Mouse (Mus musculus) Muller cell, postnatal 12 days (primary cell): ENCODE measurements around the gene 1700019N19Rik.

Source experiments
- DNase-seq: peaks from one replicate; pipeline ENCODE4 v3.0.0-alpha.2; 2015; ENCODE audit errors: inconsistent ontology term

The 1700019N19Rik gene

GRCm38 (mm10) chr19:58794284-58794683 lies at the start of gene 1700019N19Rik:
TSS of gene 1700019N19Rik (minus strand) at chr19:58794461.
- no peak for DNase-seq

- no peak for DNase-seq
Observed at GRCm38 (mm10) chr19:58843606-58844005, 49.3 kb upstream of the 1700019N19Rik start.

DNA sequence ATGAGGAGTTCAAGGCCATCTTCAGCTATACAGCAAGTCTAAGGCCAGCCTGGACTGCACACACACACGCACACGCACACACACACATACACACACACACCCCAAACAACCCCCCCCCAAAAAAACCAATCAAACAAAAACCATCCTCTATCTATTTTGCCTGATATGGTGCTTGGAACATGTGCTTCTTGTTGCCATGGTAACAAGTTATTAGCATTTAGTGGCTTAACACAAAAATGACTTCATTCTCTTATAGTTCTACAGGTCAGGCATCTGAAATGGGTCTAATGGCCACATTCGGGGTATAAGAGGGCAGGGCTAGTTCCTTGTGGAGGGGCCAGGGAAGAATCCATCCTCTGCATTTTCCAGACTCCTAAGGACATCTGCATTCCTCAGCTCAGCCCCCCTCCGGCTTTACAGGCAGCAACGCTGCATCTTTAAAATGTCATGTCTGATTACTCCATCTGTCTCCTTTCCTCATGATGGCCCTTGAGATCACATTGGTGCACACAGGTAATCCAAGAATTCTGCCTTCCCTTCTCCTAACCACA lies 46.5 kb upstream of the 1700019N19Rik start:
- DNase-seq = no peak

- DNase-seq = peak; percentile 55
Observed at GRCm38 (mm10) chr19:58839806-58840205, 45.5 kb upstream of the 1700019N19Rik start.

GRCm38 (mm10) chr19:58839345-58839744 lies 45.1 kb upstream of the 1700019N19Rik start:
- DNase-seq = peak; percentile 8

- DNase-seq = peak; percentile 31
Observed at GRCm38 (mm10) chr19:58838706-58839105, 44.4 kb upstream of the 1700019N19Rik start.

- no peak for DNase-seq
Observed at GRCm38 (mm10) chr19:58833639-58834180, 39.4 kb upstream of the 1700019N19Rik start.

- no peak for DNase-seq
Observed at GRCm38 (mm10) chr19:58832988-58833387, 38.7 kb upstream of the 1700019N19Rik start.

DNA sequence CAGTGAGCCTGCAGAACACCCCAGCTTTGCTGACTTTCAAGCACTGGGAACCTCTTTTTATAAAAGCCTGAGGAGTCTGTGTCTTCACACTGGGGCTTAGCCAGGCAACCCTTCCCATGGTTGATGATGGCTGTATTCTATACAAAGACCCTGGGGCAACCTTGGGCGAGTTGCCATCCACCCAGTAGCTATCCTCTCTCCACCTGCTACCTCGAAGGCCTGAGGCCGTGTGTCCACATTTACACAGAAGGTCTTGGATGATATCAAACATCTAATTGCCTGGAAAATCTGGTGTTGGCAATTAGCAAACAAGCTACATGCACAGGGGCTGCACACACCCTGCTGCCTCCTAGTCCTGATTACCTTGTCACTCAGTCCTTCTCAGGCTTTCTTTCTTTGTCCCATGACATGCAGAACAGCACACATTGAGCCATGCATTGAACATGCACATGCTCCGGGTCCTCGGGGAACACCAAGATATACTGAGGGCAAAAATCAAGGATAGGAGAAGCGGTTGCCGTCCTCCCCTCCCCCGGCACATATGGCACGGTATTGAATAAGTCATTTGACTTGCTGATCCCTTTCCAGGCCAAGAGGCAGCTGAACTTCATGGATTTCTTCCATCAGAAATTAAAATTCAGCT lies 37.1 kb upstream of the 1700019N19Rik start:
- no peak for DNase-seq

DNA sequence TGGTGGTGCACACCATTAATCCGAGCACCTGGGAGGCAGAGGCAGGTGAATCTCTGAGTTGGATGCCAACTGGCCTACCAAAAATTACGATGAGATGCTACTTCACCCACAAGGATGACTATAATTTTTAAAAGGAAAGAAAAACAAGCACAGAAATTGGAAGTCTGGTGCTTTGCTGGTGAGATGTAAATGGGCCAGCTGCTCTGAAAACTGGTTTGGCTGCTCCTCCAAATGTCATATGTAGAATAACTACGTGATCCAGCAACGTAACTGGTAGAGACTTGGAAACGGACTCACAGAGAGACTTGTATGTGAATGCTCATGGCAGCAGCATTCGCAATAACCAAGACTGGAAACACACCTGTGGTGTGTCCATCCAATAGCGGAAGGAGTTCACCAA lies 35.9 kb upstream of the 1700019N19Rik start:
- no peak for DNase-seq

GRCm38 (mm10) chr19:58829575-58829974 lies 35.3 kb upstream of the 1700019N19Rik start:
- DNase-seq = peak; percentile 51

- DNase-seq = no peak
Observed at GRCm38 (mm10) chr19:58827656-58828055, 33.4 kb upstream of the 1700019N19Rik start.

DNA sequence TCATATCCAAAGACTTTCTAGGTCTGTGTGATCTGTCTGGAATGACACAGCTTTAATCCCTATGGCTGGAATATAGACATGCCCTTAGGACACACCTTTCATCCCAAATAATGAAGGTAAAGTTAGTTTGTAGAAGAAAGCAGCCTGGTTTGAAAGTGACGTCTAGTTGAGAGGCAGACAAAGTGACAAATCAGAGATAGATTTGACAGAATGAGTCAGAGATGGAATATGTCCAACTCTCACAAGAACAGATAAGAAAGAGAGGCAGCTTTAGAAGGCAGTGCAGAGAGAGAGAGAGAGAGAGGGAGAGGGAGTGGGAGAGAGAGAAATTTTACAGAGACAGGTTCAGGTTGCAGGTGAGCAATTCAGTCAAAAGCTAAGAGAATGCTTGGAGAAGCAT lies 30.1 kb upstream of the 1700019N19Rik start:
- DNase-seq = no peak

GRCm38 (mm10) chr19:58823301-58823700 lies 29.0 kb upstream of the 1700019N19Rik start:
- no peak for DNase-seq

DNA sequence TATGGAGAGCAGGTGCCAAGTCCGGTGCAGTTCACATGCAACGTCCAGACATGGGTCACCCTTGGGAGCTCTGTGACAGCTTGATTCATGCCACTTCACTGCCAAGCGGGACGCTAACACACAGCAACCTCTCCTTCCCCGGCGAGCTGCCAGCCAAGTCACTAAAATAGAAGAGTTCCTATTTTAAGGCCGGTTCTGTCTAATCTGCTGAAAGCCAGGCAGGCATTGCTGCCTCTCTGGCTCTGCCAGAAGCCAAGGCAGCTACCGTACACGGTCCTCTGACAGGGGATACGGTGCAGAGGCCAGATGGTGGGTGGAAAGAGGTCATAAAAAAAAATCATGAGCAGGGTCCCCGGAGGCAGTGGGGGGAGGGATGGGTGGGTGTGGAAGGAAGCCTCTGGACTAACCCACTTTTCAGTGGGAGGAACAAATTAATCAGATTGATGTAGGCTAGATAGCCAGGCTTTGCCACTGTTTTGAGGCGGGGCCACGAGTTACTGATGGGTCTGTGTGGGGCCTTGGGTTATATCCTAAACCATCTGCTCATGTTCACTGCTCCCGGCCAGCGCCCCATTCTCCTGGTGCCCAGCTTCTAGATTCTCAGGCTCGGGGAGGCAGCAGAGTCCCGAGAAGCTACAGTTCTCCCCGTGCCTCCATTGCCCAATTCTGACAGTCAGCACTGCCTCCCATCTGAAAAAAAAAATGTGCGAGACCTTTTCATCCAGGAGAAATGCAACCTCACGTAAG lies 28.4 kb upstream of the 1700019N19Rik start:
- no peak for DNase-seq

DNA sequence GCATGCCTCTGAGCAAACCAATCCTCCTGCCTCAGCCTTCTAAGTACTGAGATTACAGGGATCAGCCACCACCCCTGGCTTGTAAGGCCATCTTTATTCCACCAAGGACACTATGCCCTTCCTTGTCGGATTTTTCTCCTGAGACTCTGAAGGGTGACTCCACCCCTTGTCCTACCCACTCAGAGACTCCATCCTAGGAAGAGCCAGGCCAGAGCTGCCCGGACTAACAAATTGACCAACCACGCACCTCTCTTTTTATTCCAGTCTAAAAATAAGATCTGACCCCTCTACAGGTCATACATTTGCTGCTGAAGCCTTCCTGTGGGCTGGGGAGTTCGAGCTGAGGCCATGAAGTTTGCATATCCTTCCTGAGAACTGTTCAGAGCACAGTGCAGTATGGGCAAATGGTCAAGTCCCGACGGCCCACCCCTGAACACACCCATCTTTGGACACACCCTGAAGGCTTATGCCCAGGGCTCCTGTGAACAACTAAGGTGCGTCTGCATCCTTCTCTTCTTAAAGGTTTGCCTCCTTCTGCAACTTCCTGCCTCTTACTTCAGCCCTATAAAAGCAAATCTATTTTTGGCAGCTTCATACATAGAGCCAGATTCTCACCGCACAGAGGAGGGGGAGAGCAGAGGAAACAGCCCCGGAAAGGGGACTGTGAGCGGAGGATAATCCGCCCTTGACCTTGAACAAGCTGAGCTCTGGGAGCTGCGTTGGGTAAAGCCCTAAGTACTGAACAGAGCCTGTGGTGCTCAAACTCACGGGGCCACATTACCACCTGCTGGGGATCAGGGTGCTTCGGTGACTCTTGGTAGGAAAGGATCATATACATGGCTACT lies 24.5 kb upstream of the 1700019N19Rik start:
- DNase-seq = no peak

GRCm38 (mm10) chr19:58817398-58817797 lies 23.1 kb upstream of the 1700019N19Rik start:
- DNase-seq = no peak

DNA sequence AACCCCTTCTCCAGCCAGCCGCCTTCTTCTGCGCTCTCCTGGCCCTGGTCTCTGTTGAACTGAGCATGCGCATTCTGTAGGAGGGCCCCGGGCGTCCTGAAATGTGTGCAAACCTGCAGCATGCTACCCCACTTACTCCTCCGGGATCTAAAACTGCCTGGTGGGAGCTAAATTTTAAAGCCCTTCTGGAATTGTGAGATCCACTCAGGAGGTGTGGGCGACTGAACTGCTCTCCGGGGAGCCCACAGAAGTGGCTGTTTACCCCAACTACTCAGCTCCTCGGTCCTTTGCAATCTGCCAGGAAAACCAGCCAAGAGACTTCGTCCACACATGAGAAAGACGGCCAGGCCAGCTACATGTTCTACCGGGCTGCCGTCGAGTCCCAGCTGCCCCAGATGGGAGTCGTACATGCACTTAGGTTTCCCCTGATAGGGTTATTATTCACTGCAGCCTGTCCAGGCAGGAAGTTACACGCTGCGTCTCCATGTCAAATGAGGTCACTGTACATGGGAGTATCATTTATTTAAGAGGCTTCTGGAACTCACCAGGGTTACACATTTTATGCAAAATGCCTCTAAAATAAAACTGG lies 22.3 kb upstream of the 1700019N19Rik start:
- DNase-seq = no peak

- no peak for DNase-seq
Observed at GRCm38 (mm10) chr19:58815179-58815922, 21.1 kb upstream of the 1700019N19Rik start.

DNA sequence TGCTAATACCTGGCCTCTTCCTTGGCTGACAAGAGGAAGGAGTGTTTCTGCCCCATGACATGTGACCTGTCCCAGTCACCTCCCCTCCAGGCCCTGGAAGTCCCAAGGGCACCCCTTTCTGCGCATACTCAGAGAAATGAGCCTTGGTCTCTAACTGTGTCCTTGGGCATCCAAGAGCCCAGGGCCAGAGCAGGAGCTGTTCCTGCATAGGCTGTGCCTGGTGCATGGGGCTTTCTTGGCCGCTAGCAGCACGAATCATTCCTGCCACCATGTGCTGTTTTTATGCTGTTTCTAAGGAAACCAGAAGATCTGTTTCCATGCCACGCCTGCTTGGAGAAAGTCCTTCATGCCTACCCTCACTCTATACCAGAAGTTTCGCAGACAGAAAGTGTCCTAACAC lies 16.3 kb upstream of the 1700019N19Rik start:
- DNase-seq = no peak

DNA sequence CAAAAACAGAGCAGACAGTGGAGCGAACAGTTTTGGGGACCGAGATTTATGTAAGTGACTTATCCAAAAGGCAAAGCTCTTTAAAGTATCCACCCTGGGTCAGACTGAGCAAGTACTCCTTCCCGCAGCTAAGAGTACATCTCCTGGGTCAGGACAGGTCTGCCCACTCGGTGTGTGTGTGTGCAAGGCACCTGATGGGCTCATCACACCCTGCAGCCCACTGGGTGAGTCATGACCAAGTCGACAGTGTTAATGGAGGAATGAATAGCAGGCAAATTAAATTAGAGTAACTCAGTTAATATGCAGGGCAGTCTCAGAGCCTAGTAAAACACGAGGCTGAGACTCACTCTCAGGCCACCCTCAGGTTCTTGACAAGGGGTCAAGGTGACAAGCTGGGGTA lies 14.6 kb upstream of the 1700019N19Rik start:
- DNase-seq = no peak
